Mouse (Mus musculus) mouse trophoblast stem cell (cell line): ENCODE data around the gene Odf3l1.
"Not testable (repeated sequence)": the region's sequence is repeated elsewhere in the genome, so short reads cannot be mapped to it uniquely, and the experiment has no call there.

Source experiments
- in situ Hi-C, 2 experiments: fragments of 300-500 bp; cut with MseI, MboI; formaldehyde crosslinking; loops; 2 replicates in 1 of 2; 3 replicates in 1 of 2; pipeline ENCODE4 v1.15.1; 2025

Gene Odf3l1

GRCm38 (mm10) chr9:56864216-56864729 lies at the start of gene Odf3l1:
Odf3l1 (minus strand) TSS chr9:56864679.
- in situ Hi-C loops = no loop called here

GRCm38 (mm10) chr9:56913991-56914390 lies 49.5 kb upstream of the Odf3l1 start:
- in situ Hi-C loops = no loop called here

DNA sequence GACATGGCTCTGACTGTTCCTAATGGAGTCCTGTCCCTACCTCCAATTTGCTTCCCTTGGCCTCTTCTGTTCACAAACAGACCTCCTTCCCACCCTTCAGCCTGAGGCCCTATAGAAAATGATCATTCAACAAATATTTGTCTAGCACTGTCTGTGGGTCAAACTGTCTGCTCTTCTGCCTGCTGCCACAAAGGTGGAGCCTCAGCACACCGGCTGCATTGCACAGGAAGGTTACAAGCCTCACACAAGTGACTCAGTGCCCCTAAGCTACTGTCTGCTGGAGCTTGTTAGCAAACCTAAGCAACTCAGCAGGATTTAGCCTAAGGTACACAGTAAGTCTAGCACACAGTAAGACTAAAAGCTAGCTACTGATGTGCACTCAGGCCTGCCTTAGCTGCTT lies 46.5 kb upstream of the Odf3l1 start:
- in situ Hi-C loops = no loop called here

GRCm38 (mm10) chr9:56909991-56910390 lies 45.5 kb upstream of the Odf3l1 start:
- in situ Hi-C loops = not testable (repeated sequence)

DNA sequence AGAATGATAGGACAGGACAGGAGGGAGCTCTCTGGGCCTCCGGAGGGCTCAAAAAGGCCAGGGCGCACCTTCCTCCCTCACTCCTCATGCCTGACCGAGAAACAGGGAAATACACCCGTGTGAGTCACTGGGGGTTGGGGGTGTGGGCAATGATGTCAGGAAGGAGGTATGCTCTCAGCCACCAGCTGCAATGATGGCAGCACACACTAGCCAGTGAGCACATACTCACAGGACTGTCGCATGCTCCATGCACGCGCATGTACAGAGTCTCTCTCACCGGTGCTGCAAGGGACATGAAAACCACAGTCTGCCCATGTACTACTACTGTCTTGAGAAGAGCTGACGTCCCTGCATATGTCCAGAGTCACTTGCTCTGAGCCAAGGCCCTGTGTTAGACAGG lies 43.1 kb upstream of the Odf3l1 start:
- in situ Hi-C loops = no loop called here

GRCm38 (mm10) chr9:56903662-56904061 lies 39.2 kb upstream of the Odf3l1 start:
- in situ Hi-C loops = no loop called here

DNA sequence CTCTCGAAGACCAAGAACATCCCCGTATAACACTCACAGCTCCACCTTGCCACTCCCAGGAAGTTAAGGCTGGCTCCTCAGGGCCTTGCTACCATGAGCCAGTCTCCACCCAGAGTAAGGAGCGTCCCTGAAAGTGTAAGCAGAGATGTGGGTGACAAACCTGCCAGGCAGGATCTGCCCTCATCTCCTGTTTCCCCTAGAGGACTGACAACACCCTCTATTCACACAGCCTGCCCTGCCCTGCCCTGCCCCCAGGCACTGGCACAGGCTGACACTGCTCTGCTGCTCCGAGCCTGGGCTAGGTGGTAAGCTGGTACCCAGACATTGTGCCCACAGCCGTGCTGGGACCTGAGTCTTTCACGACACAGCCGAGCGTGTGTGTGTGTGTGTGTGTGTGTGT lies 36.7 kb upstream of the Odf3l1 start:
- in situ Hi-C loops = no loop called here

DNA sequence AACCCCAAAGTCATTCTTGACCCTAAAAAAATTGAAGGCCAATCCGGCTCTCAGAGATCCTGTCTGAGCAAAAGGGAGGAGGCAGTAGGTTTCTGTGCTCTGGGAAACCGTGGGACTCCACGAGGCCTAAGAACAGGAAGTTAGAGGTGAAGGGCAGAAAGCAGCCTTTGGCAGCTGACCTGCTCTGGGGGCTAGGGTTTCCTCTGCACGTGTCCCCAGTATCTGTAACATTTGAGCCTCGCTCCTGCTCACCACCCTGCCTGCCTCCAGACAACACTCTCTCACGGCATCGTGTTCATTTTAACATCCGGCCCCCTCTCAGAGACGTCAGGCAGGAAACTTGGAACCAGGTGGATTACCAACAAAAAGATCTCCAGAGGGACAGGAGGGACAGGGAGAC lies 36.1 kb upstream of the Odf3l1 start:
- in situ Hi-C loops = no loop called here

DNA sequence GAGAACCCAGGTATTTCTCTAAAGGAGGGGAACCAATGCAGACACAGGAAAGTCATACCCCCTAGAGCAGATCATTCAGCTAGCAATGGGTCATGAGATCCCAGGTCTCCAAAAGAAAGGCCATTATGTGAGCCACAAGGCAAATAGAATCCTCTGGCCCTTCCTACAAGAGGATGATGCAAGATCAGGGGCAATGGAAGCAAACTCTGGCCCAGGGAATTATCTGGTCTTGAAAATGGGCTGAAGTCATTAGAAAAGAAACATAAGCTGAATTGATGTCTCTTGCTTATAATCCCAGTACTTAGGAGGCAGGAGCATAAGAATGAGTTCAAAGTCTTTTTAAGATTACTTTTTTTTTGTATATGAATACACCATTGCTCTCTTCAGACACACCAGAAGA lies 35.6 kb upstream of the Odf3l1 start:
- in situ Hi-C loops = no loop called here

DNA sequence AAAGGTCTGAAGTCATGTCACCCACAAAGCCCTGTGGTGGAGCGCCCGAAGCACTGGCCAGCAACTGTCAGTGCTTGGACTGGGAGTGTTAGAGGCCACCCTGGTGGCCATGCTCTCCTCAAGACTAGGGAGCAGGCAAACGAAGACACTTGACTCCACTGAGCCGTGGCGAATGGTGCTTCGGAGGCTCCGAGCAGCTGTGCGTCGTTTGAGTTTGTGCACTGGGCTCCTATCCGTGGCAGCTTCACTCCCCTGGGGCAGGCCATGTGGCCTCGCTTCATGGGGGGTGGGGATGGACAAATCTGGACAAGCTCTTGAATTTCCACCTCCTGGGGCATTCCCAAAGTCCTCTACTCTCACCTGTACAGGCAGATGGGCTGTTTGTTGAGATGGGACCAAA lies 34.9 kb upstream of the Odf3l1 start:
- in situ Hi-C loops = no loop called here

DNA sequence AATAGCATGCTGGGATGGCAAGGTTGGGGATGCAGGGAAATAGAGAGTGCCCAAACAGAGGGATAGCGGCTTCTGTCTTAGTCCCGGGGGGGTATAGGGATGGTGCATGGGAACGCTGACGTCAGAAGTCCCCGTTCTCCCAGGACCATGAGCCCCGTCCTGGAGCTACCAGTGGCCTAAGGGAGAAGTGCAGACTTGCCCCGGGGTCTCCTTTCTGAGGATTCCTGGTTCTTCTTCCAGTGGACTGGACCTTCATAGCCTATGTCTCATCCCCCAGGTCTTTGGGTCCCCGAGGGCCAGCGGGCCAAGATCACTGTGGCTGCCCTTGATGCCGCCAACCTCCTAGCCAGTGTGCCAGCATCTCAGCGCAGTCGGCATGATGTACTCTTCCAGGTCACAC lies 32.3 kb upstream of the Odf3l1 start:
- in situ Hi-C loops = no loop called here

GRCm38 (mm10) chr9:56894006-56894405 lies 29.5 kb upstream of the Odf3l1 start:
- in situ Hi-C loops = loop anchor here in 1 of 2 experiments (5.0 kb wide), 1 partner anchor 38 kb away; no protein-coding TSS in a partner anchor

- in situ Hi-C loops = loop anchor here in 1 of 2 experiments (5.0 kb wide), 1 partner anchor 39 kb away; no protein-coding TSS in a partner anchor
Observed at GRCm38 (mm10) chr9:56893313-56893712, 28.8 kb upstream of the Odf3l1 start.

GRCm38 (mm10) chr9:56892111-56892510 lies 27.6 kb upstream of the Odf3l1 start:
- in situ Hi-C loops = loop anchor here in 1 of 2 experiments (5.0 kb wide), 1 partner anchor 40 kb away; no protein-coding TSS in a partner anchor

DNA sequence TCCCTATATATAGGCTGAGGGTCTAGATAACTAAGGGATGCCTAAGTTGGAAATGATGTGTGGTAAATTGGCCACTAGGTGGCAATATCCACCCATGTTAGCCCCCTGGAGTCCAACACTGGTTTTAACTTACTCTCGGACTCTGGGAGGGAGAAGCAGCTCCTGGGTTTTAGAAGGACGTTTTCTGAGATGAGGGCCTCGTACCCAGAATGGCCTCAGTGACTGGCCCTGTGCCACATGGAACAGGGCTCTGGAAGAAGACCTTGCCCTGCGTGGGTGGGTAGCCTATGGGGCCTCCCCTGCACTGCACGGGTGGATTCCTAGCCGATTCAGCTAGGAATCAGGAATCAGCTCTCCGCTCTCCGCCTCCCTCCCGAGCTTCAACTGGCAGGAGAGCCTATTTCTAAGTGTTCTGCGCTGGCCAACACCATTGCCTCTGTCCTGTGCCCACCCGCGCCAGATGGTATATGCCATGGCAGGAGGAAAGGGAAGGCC lies 27.1 kb upstream of the Odf3l1 start:
- in situ Hi-C loops = loop anchor here in 1 of 2 experiments (5.0 kb wide), 1 partner anchor 41 kb away; no protein-coding TSS in a partner anchor

GRCm38 (mm10) chr9:56890522-56891250 lies 26.2 kb upstream of the Odf3l1 start:
- in situ Hi-C loops = loop anchor here in 1 of 2 experiments (5.0 kb wide), 1 partner anchor 42 kb away; no protein-coding TSS in a partner anchor

- in situ Hi-C loops = loop anchor here in 1 of 2 experiments (5.0 kb wide), 1 partner anchor 42 kb away; no protein-coding TSS in a partner anchor
Observed at GRCm38 (mm10) chr9:56889817-56890216, 25.3 kb upstream of the Odf3l1 start.

DNA sequence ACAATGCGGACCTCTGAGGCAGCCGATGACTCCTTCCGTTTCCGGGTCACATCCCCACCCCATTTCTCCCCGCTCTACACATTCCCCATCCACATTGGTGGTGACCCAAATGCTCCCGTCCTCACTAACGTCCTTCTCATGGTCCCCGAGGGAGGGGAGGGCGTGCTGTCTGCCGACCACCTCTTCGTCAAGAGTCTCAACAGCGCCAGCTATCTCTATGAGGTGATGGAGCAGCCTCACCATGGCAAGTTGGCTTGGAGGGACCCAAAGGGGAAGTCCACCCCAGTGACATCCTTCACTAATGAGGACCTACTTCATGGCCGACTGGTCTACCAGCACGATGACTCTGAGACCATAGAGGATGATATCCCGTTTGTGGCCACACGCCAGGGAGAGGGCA lies 23.1 kb upstream of the Odf3l1 start:
- in situ Hi-C loops = no loop called here

DNA sequence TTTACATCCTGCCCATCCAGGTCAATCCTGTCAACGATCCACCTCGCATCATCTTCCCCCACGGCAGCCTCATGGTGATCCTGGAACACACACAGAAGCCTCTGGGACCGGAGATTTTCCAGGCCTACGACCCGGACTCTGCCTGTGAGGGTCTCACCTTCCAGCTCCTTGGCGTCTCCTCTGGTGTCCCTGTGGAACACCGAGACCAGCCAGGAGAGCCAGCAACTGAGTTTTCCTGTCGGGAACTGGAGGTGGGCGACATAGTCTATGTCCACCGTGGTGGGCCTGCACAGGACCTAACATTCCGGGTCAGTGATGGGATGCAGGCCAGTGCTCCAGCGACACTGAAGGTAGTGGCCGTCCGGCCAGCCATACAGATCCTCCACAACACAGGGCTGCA lies 22.1 kb upstream of the Odf3l1 start:
- in situ Hi-C loops = no loop called here

GRCm38 (mm10) chr9:56886113-56886512 lies 21.6 kb upstream of the Odf3l1 start:
- in situ Hi-C loops = no loop called here

GRCm38 (mm10) chr9:56884328-56884727 lies 19.8 kb upstream of the Odf3l1 start:
- in situ Hi-C loops = no loop called here

- in situ Hi-C loops = no loop called here
Observed at GRCm38 (mm10) chr9:56883470-56883869, 19.0 kb upstream of the Odf3l1 start.

DNA sequence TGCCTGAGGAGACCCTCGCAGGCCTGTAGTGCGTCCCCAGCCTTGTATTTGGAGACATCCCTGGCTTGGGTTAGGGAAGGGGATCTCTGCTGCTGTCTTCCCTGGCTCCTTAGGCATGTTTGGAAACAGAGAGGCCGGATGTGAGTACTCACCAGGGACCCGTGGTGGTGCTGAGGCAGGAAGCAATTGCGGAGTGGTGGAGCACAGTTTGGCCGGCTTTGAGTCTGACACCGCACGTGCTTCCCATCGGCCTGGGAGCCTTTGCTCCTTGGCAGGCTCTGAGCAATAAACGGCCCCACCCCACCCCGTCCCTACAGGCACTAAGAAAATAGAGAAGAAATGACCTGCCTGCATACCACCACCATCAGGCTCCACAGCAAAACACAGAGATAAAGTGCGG lies 18.3 kb upstream of the Odf3l1 start:
- in situ Hi-C loops = no loop called here
